Mouse (Mus musculus) CD4-positive naive resting alpha-beta T cell, adult 76 days (primary cell): ENCODE measurements around the gene Sh3bgrl2. TPM values are rescaled to one million over a fixed set of nuclear protein-coding genes. Genes with fewer than 3 reads are reported as not detected.

Experiments
- total RNA-seq: library from RNA; stranded (reverse); gene quantifications from one replicate; pipeline ENCODE4 v1.2.4, GENCODE M21; 2023

Sh3bgrl2 gene
- total RNA-seq: 1.8 TPM

GRCm38 (mm10) chr9:83547830-83548689 is at the start of gene Sh3bgrl2:
Gene Sh3bgrl2 (plus strand): TSS chr9:83548327.

Other genes starting within 250 kb of the Sh3bgrl2 start
- 8.1 TPM for gene Lca5, start 107.2 kb upstream of the Sh3bgrl2 start, total RNA-seq